Mouse (Mus musculus) embryo, embryonic 11.5 days (tissue): ENCODE results near the gene Tent5c.

Experiments
- DNase-seq: peaks from one replicate; pipeline ENCODE4 v3.0.0-alpha.2; 2012; ENCODE audit warnings: low read depth, low spot score

The Tent5c gene

DNA sequence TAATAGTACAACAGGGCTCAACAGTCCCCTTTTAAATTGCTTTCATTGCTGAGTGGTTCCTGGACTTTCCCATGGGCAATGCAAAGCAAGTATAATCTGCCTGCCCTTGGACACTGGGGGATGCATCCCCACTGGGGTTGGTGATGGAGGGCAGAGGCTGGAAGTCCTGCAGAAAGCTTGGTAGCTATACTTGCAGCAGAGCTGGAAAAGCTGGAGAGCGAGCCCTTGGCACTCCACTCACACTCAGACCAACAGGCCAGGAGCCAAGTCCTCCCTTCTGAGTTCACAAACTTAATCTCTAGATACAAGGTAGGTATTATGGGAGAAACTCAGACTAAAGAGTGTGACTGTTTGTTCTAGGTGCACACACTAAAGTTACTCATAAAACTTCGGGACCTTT lies 2.1 kb downstream of the Tent5c start:
- DNase-seq: no peak

DNA sequence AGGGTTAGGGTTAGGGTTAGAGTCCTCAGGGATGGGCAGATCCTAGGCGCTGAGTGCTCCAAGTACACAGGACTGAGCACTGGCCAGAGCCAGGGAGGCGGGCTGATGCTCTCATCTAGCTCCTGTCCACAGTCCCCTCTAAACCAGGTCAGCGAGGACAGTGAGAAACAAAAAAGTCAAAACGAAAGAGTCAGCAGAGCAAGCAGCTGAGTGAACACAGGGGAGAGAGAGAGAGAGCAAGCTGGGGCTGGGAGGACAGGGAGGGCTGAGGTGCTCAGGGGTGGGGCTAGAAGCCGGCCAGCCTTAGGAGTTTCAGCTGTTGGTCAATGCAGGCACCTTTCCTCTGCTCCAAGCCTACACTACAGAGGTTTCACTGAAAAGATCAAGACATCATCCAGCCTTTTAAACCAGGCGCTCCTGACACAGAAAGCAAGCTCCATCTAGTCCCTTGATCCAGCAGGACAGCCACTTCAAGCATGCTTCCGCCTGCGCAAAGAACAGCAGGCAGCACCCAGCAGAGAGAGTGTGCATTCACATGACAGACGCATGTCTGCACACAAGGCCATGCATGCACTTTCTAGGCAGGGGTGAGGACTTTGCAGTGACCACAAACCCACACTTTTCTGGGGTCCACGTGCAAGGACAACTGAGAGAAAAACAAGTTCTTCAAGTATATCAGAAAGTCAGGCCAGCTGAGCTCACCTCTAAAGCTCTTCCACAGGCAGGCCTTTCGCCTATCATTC lies 3.6 kb downstream of the Tent5c start:
- DNase-seq: no peak

DNA sequence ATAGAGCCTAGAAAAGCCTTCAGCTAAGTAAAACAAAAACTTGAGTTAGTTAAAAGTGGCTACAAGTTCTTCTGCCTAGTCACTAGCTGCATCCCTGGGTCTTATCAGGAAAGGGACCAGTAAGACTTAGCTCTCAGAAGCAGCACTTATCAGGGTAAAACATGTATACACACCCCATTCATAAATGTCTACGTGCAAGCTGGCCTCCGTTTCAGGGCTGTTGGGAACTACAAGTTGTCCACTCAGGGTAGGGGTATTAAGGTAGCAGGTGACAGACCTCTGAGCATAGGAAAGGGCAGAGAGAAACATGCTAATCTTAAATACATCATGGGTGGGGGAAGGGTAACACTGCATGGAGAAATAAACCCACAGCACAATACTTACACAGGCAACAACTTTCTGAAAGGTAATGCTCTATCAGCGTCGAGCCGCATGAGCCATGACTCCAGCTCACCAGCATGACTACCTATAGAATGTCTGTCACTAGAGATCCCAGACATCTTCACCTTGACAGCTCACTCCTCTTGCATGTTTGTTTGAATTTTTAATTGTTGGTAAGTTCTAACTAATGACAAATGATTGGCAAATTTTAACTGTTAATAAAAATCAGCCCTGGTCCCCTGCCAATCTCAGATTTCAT lies 6.0 kb downstream of the Tent5c start:
- no peak for DNase-seq

DNA sequence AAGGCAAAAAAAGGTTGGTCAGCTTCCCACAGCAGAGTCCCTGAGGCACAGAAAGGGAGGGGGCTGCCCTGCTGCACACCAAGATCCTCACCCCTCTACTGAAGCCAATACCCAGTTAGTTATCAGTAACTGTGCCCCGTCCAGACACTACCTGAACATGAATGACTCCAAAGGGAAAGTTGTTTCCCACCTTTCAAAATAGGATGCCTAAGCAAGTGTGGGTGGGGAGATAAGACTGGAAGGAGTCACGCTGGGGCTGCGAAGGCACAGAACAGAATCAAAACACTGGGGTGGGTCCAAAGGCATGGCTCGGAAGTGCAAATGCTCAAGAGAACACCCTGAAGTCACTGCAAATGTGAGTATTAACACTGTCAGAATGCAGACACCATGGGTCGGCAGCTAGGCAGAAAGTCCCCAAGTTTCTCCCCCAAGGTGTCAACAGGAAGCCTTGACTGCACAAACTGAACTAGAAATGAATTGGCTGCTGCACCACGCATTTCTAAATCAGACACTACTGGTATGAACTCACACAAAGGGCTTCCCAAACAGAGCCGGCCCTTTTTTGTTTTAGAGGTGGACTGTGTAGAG lies 6.7 kb downstream of the Tent5c start:
- DNase-seq: no peak

DNA sequence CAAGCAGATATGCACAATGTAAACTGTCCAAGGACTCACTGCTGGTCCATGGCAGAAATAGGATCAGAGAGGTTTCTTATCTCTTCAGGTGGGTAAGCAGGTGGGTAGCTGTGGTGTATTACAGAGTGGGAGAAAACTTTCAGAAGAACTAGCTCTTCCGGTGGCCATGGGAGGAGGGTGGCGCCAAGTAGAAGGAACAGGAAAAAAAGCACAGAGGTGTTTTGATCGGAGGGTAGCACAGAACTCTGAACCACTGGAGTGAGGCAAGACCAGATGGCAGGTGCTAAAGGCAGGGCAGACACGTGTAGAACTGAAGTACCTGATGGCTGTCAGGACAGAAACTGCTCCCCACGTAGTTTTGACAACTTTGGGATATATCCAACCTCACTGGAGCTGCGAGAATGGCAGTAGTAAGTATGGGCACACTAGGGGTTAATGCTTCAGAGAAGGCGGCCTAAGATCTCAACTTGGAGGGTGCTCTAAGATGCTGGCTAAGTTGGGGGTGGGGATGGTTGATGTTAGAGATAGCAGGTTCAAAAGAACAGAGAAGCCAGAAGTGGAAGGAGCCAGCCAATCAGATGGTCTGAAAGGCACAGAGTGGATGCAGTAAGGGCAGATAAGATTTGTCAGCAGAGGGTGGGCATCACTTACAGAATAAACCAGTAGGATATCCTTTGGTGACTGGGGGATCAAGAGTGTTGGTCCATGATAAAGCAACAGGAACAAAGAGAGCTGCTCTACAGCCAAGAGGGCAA lies 8.7 kb downstream of the Tent5c start:
- DNase-seq: no peak

DNA sequence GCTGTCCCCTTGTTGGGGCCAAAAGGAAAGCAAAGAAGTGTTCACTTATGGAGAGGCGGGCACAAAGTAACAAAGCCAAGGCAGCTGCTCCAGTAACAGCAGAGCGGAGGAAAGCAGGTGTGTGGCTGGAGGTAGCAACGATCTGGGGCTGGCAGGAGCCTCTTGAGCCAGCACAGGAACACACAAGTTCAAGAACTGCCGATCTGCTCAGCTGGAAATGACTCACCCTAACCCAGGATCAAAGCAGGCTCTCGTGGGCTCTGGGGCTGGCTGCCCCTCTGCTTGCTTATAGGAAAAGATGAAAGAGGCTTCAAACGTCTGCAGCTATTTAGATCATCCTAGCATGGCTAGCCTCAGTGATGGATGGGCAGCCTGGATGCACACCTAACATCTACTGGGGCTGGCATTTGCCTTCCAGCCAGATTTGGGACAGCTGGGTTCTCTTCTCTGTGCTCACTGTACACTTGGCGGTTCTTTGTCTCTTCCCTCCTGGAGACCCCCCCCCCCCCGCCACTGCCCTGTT lies 14.1 kb downstream of the Tent5c start:
- no peak for DNase-seq

DNA sequence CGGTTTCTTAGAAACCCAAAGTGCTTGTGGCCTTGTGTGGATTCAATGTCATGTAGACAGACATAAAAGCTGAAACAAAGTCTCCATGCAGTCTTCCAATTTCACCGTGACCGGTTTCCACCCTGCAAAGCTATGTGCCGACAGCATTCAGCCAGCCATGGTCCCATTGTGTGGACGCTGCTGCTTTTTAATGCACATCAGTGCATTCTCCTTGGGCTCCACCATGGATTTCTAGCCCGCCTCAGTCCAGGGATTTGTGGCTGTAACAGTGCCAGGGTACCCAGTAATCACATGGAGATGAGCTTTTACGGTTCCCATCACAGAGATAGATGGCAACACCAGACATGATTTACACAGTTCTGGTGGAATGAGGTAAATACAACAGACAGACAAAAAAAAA lies 14.6 kb downstream of the Tent5c start:
- DNase-seq: no peak

DNA sequence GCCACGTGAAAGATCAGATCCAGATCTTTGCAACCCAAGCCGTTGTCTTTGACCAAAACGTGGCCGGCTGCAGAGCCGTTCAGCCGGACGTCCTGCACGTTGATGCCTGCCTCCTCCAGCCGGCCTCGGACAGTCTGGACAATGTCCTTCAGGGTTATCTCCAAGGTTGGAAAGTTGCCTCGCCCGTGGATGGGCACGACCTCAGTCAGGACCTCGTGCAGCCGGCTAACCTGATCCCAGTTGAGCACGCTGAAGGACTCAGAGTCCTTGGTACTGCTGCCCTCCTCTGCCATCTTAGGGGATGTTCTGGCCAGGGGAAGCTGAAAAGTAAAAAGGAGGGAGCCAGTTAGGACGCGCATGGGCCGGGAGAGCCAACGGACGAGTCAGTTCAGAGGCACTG lies 16.0 kb downstream of the Tent5c start:
- no peak for DNase-seq

DNA sequence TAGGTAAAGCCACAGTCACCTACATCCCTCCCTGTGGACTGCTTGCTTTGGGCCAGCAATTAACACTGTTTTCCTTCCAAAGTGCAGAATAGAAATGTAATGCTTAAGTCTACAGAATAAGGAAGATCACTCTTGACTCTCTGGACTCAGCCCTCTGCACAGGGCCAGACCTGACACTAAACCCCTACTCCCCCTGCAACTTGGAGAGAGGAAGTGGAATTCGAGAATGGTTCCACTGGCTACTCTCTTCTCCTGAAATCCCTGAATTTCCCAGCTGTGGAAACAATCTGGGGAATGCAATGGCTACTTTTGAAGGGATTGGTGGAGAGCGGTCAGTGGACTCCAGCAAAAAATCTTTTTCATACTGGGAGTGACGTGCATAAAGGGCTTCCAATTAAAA lies 18.2 kb downstream of the Tent5c start:
- DNase-seq: no peak

DNA sequence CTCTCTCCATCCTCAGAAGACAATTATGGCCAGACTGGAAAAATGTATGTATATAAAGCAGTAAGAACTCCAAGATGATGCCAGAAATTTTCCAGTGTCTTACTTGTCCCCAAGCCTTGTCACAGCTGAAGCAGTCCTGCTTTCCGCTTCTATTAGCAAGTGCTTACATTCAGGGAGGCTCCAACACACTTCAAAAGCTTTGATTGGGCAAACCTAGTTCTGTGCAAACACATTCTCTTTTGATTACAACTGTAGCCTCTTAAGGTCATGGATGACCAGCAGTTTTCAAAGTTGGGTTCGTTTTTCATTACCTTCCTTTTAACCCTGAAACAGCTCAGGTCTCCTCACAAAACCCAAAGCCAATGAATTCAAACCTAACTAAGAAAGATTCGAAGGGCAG lies 19.0 kb downstream of the Tent5c start:
- no peak for DNase-seq

DNA sequence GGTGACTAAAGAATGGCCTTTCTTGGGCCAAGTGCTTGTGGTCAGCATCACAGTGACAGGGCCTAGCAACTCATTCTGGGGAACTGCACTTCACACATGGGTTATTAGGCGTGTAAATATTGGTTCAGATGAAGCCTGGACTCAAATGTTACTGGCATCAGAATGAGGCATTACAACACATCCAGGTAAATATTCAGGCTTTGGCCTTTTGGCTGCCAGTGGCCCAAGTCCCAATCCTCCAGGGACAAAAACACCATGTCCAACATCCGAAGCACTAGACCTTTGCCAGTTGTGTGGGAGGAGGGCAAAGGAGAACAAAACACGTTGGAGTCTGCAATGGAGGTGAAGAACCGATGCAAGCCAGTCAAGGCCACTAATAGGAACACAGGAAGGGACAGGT lies 22.6 kb downstream of the Tent5c start:
- no peak for DNase-seq

DNA sequence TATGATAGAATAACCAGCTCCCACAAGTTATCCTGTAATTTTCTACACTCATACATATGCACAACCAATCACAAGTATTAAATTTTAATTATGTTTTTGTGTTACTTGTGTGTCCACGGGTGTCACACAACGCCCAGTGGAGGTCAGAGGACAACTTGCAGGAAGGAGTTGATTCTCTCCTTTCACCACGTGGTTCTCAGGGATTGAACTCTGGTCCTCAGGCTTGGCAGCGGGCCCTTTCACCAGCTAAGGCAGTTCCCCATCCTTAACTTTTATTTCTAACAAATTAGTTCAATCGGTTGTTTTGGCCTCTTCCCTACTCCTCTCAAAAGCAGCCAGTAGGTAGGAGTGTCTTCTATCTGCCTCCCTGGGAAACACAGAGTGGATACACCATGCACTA lies 24.5 kb downstream of the Tent5c start:
- DNase-seq: no peak

DNA sequence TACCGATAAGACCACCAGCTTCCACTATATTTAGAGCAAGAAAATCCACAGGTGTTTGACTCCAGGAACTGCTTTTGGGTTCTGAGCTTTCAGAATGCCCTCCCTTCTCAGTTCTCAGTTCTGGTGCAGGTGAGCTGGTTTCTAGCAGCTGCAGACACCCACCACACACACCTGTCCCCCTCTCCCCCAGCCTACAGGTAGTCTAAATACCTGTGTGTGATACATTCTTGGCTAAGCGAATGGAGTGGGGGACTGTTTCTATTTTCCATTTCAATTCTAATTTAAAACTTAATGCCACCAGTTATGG lies 25.2 kb downstream of the Tent5c start:
- no peak for DNase-seq

DNA sequence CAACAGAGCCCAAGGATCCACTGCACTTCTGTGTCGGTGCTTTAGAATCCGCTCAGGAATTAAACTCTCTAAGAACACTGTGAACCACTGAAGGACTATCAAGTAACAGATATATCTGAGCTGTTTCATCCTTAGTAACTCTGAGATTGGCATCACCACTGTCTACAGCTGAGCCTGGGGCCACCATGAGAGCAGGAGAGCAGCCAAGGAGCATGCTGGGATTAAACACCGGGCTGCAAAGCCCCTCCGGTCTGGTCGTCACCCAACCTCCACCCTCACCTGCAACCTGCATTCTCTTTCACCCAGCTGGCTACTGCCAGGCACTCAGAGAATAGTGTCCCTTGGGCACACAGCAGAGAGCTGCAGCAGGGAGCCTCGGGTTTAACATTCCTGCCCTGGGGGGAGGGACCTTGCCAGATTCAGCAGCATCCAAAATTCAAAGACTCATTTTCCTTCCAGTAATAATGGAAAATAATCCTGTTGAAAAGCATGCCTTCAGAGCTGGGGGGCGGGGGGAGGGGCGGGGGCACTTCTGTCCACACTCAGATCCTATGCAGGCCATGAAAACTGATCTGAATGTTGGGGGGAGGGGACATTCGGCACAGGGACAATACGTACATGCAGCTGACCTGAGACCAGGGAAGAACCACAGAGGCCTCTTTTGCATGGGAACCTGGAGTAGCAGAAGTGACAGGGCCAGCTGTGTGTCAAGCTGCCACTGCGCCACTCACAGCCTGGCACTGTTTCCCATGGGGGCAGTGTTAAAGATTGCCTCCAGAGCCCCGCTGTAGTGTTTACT lies 25.8 kb downstream of the Tent5c start:
- DNase-seq: no peak

DNA sequence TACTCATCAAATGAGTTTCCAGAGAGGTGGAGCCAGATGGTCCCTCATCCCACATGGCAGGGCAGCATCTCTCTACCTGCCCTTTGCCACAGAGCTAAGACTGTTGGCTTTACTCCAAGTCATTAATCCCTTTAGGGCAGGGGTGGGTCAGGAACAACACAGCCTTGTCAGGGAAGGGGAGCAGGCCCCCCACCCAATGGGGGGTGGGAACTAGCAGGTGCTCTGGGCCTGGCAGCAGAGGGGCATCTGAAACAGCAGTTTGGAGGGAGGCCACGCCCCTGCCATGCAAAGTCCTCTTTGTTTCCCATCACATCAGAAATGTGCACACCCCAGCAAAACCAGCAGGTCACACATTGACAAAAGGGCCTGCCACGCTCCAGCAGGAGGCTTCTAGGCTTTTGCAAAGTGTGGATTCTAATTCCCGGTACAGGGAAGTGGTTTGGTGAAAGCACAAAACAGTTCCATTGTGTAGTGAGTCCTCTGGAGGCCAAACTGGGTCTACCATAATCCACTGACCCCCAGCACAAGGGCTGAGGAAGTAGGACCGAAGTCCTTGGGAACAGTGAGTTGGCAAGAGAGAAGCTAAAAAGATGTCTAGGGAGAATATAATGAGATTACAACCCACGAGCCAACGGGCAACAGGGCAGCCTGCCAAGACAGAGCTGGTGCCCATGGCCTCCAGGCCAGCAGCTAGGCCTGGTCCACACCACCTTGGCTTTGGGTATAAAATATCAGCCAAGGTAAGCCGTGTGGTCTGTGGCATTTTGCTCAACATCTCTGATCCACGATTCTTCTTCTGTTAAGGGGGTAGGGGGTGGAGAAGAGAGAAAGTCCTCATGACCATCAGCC lies 26.7 kb downstream of the Tent5c start:
- DNase-seq: no peak

DNA sequence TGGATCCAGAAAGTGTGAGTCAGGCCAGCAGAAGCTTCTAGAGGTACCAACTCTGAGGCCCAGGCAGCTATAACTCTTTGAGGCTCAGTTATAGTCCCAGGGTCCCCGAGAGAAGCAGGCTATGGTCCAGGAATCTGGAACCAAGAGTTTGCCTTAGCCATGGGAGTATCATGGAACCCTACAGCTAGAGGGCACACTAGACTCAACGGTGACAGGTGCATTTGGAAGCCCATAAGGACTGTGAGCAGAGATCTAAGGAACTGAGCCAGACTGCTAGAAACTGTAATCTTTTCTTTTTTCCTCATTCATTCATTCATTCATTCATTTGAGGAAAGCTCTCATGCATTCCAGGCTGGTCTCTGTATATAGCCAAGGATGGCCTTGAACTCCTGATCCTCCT lies 28.6 kb downstream of the Tent5c start:
- DNase-seq: no peak

DNA sequence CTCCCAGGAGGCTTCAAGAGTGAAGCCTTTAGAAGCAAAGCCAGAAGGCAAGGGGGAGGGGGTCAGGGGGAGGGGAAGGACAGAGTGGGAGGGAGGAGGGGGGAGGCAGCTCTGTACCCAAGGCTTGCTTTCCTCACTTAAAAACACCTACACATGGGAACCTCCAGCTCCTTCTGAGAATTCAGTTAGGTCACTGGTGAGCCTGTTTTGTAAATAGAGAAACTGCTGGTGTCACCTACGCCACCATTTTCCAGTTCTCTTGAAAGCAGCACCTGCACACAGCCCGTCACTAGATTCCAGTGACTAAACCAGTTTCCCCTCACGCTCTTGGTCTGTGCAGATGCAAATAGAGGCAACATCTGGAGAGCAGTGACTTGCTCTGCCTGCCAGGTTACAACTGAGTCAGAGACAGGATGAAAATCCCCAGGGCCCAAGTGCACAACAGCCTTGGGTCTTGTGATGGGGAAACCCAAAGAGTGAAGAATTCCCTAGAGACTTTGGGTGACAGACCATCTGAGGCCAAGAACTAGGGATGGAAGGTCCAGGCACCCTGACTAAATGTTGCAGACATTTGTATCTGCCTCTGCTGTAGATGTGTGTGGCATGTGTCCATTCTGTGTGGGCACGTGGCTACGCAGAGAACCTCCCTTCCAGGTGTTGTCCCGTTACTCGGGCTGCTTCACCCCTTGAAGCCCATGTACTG lies 45.2 kb downstream of the Tent5c start:
- no peak for DNase-seq

DNA sequence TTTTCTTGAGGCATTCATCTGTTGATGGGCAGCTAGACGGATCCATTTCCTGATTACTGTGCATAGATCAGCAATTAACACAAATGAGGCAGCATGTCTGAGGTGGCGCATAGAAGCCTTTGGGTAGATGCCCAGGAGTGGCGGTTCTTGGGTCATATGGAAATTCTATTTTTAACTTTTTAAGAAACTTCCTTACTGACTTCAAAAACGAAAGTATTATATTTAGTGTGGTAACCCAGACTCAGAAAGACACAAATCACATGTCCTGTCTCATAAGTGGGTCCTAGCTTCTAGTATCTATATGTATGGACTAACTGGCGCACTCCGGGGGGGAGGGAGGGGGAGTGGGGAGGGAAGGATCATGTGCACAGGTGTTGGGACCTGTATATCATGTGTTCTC lies 46.6 kb downstream of the Tent5c start:
- no peak for DNase-seq

DNA sequence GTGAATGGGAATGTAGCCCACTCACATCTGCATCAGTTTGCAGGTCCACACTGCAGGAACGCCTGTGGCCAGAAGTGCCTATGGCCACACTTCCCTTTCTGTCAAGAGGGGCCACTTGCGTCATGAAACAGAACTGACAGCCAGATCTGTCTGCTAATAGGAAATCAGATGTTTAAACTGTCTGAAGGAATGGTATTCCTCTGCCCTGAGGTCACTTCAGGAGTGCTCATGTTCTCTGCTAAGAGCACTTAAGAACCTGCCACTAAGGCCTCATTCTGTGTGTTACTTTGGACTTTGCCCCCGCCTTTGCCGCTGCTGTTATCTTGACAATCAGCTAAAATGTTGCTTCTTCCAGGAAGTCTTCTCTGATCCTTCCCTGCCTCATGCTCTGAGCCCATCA lies 48.4 kb downstream of the Tent5c start:
- no peak for DNase-seq

DNA sequence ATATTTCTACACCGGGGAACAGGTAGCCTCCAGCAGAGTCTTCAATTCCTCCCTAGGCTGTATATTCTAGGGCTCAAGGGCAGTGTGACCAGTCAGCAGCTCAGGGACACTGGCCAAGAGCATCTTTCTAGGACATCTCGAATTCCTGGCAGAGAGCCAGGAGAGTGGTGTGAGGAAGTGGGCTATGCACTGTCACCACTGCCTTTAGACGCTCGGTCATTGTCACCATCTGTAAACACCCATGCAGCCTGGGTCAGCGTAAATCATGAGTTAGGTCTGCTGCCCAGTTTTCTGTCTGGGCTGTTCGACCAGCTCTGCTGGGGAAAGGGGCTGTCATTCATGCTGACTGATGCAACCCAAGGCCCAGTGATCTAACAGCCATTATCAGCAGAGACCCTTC lies 49.1 kb downstream of the Tent5c start:
- no peak for DNase-seq
